Mouse (Mus musculus) heart, embryonic 13.5 days (tissue): ENCODE measurements at regions not wholly inside any gene's neighbourhood (a gene's known extent, or its start where the extent isn't known, plus 50 kb on each side); places are given as distances from the start of the nearest gene placed in this dataset.
"Not testable (repeated sequence)": the region's sequence is repeated elsewhere in the genome, so short reads cannot be mapped to it uniquely, and the experiment has no call there.

Experiments used
- ATAC-seq: fragments of 200-750 bp; cut with Nextera tagmentation; 2 replicates; pipeline ENCODE4 v1.8.0; 2017; ENCODE audit warnings: moderate TSS enrichment; ENCODE audit not compliant: insufficient number of reproducible peaks, low FRiP score, low TSS enrichment; ENCODE audit errors: extremely low read depth
- H3K27ac ChIP-seq: fragments of 300-500 bp; sonication (generic); replicated peaks from 2 replicates; pipeline ENCODE4 v1.5.1; 2015; ENCODE audit warnings: moderate library complexity, mild to moderate bottlenecking, inconsistent platforms
- H3K27me3 ChIP-seq: fragments of 300-500 bp; sonication (generic); replicated peaks from 2 replicates; pipeline ENCODE4 v1.6.1; 2015; ENCODE audit warnings: mild to moderate bottlenecking, inconsistent platforms
- H3K36me3 ChIP-seq: fragments of 300-500 bp; sonication (generic); 2 replicates; pipeline ENCODE4 v1.6.1; 2015; ENCODE audit warnings: mild to moderate bottlenecking, inconsistent platforms
- H3K4me1 ChIP-seq: fragments of 300-500 bp; sonication (generic); 2 replicates; pipeline ENCODE4 v1.6.1; 2015; ENCODE audit warnings: inconsistent platforms
- H3K4me2 ChIP-seq: fragments of 300-500 bp; sonication (generic); 2 replicates; pipeline ENCODE4 v1.6.1; 2015; ENCODE audit warnings: inconsistent platforms, mild to moderate bottlenecking, moderate library complexity
- H3K4me3 ChIP-seq: fragments of 300-500 bp; sonication (generic); 2 replicates; pipeline ENCODE4 v1.5.1; 2015; ENCODE audit warnings: moderate library complexity, mild to moderate bottlenecking, inconsistent platforms
- H3K9ac ChIP-seq: fragments of 300-500 bp; sonication (generic); 2 replicates; pipeline ENCODE4 v1.6.1; 2015; ENCODE audit warnings: inconsistent platforms, mild to moderate bottlenecking, moderate library complexity
- H3K9me3 ChIP-seq: fragments of 300-500 bp; sonication (generic); 2 replicates; pipeline ENCODE4 v1.6.1; 2016; ENCODE audit warnings: inconsistent platforms
- WGBS: fragments of 180-500 bp; shearing (Covaris S2); methylation state at CpG from one replicate; pipeline ENCODE4 v1.1.7; 2015; ENCODE audit warnings: mixed read lengths; 5-methylcytosine and 5-hydroxymethylcytosine counted together

- Histone ChIP-seq H3K9me3 (no peaks in the 10 kb centered on the region), H3K36me3 (no peaks in the 10 kb centered on the region), H3K27ac (no peak overlapping the region), H3K4me1 (no peaks in the 10 kb centered on the region), H3K4me3 (no peak overlapping the region), H3K27me3 (no peaks in the 10 kb centered on the region), H3K9ac (no peak overlapping the region), H3K4me2 (no peak overlapping the region)
- 40% methylated on average over 4 of the region's 4 CpGs for WGBS
- ATAC-seq, result no peak
These were observed 797.4 kb upstream of the Impad1 start for GRCm38 (mm10) chr4:5590531-5590930.

- no peak overlapping the region for H3K4me2 ChIP-seq
- no peak for ATAC-seq
- H3K27ac ChIP-seq, result no peak overlapping the region
- 82% methylated on average over 4 of the region's 4 CpGs for WGBS
- no peaks in the 10 kb centered on the region for H3K9me3 ChIP-seq
- no peak overlapping the region for H3K9ac ChIP-seq
- no peaks in the 10 kb centered on the region for H3K4me1 ChIP-seq
- no peaks in the 10 kb centered on the region for H3K36me3 ChIP-seq
- no peaks in the 10 kb centered on the region for H3K27me3 ChIP-seq
- no peak overlapping the region for H3K4me3 ChIP-seq
These were observed 794.3 kb upstream of the Impad1 start for GRCm38 (mm10) chr4:5587465-5587864.

- no peak overlapping the region for H3K27ac ChIP-seq
- no peak overlapping the region for H3K4me2 ChIP-seq
- 65% methylated on average over 4 of the region's 4 CpGs for WGBS
- H3K4me3 ChIP-seq, result no peak overlapping the region
- no peak overlapping the region for H3K9ac ChIP-seq
- H3K27me3 ChIP-seq, result no peaks in the 10 kb centered on the region
- no peaks in the 10 kb centered on the region for H3K9me3 ChIP-seq
- H3K36me3 ChIP-seq, result no peaks in the 10 kb centered on the region
- ATAC-seq, result no peak
- H3K4me1 ChIP-seq, result no peaks in the 10 kb centered on the region
These were observed 792.0 kb upstream of the Impad1 start for GRCm38 (mm10) chr4:5585205-5585604.

- H3K9me3 ChIP-seq, result no peaks in the 10 kb centered on the region
- H3K27ac ChIP-seq, result no peak overlapping the region
- H3K36me3 ChIP-seq, result no peaks in the 10 kb centered on the region
- H3K4me1 ChIP-seq, result no peaks in the 10 kb centered on the region
- 51% methylated on average over 6 of the region's 6 CpGs for WGBS
- no peak for ATAC-seq
- H3K4me2 ChIP-seq, result no peak overlapping the region
- no peak overlapping the region for H3K4me3 ChIP-seq
- no peaks in the 10 kb centered on the region for H3K27me3 ChIP-seq
- H3K9ac ChIP-seq, result no peak overlapping the region
These were observed 791.0 kb upstream of the Impad1 start for GRCm38 (mm10) chr4:5583989-5584677.

- Histone ChIP-seq H3K27ac (no peak overlapping the region), H3K36me3 (no peaks in the 10 kb centered on the region), H3K4me3 (no peak overlapping the region), H3K9me3 (no peaks in the 10 kb centered on the region), H3K4me2 (no peak overlapping the region), H3K9ac (no peak overlapping the region), H3K4me1 (0 out of 2 replicates have a peak, but pooled peaks cover 3% of the 10 kb centered on the region), H3K27me3 (no peaks in the 10 kb centered on the region)
- no peak for ATAC-seq
These were observed 774.9 kb upstream of the Impad1 start for GRCm38 (mm10) chr4:5568076-5568475.

- ATAC-seq, result no peak
- WGBS, result 53% methylated on average over 3 of the region's 3 CpGs
- no peak overlapping the region for H3K4me2 ChIP-seq
These were observed 767.0 kb upstream of the Impad1 start for GRCm38 (mm10) chr4:5560001-5560657.

GRCm38 (mm10) chr4:5540155-5540554, 747.0 kb upstream of the Impad1 start:
- Histone ChIP-seq H3K9ac (no peak overlapping the region), H3K27ac (no peak overlapping the region), H3K4me3 (no peak overlapping the region), H3K36me3 (no peaks in the 10 kb centered on the region), H3K4me2 (no peak overlapping the region), H3K9me3 (no peaks in the 10 kb centered on the region), H3K27me3 (no peaks in the 10 kb centered on the region), H3K4me1 (no peaks in the 10 kb centered on the region)
- ATAC-seq, result no peak
- WGBS, result 70% methylated on average over 3 of the region's 3 CpGs

More at GRCm38 (mm10) chr4:5560001-5560657, 767.0 kb upstream of the Impad1 start:
- no peaks in the 10 kb centered on the region for H3K9me3 ChIP-seq
- no peak overlapping the region for H3K4me3 ChIP-seq
- H3K4me1 ChIP-seq, result no peaks in the 10 kb centered on the region
- no peaks in the 10 kb centered on the region for H3K36me3 ChIP-seq
- H3K27me3 ChIP-seq, result no peaks in the 10 kb centered on the region
- no peak overlapping the region for H3K9ac ChIP-seq
- H3K27ac ChIP-seq, result no peak overlapping the region

- Histone ChIP-seq H3K27ac (no peak overlapping the region), H3K4me3 (no peak overlapping the region), H3K9me3 (no peaks in the 10 kb centered on the region), H3K36me3 (no peaks in the 10 kb centered on the region), H3K4me1 (no peaks in the 10 kb centered on the region), H3K27me3 (no peaks in the 10 kb centered on the region), H3K4me2 (no peak overlapping the region), H3K9ac (no peak overlapping the region)
- WGBS, result 54% methylated on average over 4 of the region's 4 CpGs
- ATAC-seq, result no peak
These were observed 737.3 kb upstream of the Impad1 start for GRCm38 (mm10) chr4:5530416-5530815.

GRCm38 (mm10) chr4:5518522-5518921, 725.4 kb upstream of the Impad1 start:
- H3K4me1 ChIP-seq, result no peaks in the 10 kb centered on the region
- no peak overlapping the region for H3K4me3 ChIP-seq
- no peak overlapping the region for H3K27ac ChIP-seq
- ATAC-seq, result no peak
- no peak overlapping the region for H3K4me2 ChIP-seq
- no peaks in the 10 kb centered on the region for H3K9me3 ChIP-seq
- H3K27me3 ChIP-seq, result no peaks in the 10 kb centered on the region
- WGBS, result 65% methylated on average over 2 of the region's 2 CpGs
- H3K9ac ChIP-seq, result no peak overlapping the region
- H3K36me3 ChIP-seq, result no peaks in the 10 kb centered on the region

- H3K4me1 ChIP-seq, H3K9ac ChIP-seq, ATAC-seq, H3K27ac ChIP-seq, H3K9me3 ChIP-seq, H3K27me3 ChIP-seq, H3K4me2 ChIP-seq, H3K36me3 ChIP-seq, H3K4me3 ChIP-seq: not testable (repeated sequence)
- 78% methylated on average over 6 of the region's 6 CpGs for WGBS
These were observed 722.3 kb upstream of the Impad1 start for GRCm38 (mm10) chr4:5515426-5515825.

- ATAC-seq, result no peak
- H3K36me3 ChIP-seq, result no peaks in the 10 kb centered on the region
- H3K9me3 ChIP-seq, result no peaks in the 10 kb centered on the region
- no peak overlapping the region for H3K4me2 ChIP-seq
- no peak overlapping the region for H3K9ac ChIP-seq
- no peak overlapping the region for H3K4me3 ChIP-seq
- no peaks in the 10 kb centered on the region for H3K27me3 ChIP-seq
- no peak overlapping the region for H3K27ac ChIP-seq
- H3K4me1 ChIP-seq, result no peaks in the 10 kb centered on the region
These were observed 718.6 kb upstream of the Impad1 start for GRCm38 (mm10) chr4:5511743-5512142.

- Histone ChIP-seq H3K4me3 (no peak overlapping the region), H3K4me1 (no peaks in the 10 kb centered on the region), H3K9ac (no peak overlapping the region), H3K9me3 (no peaks in the 10 kb centered on the region), H3K4me2 (no peak overlapping the region), H3K27me3 (no peaks in the 10 kb centered on the region), H3K27ac (no peak overlapping the region), H3K36me3 (no peaks in the 10 kb centered on the region)
- 58% methylated on average over 5 of the region's 5 CpGs for WGBS
- no peak for ATAC-seq
These were observed 716.2 kb upstream of the Impad1 start for GRCm38 (mm10) chr4:5509398-5509797.
